Mouse (Mus musculus): ENCODE measurements around the gene Scg3.
"Not testable (repeated sequence)": the region's sequence is repeated elsewhere in the genome, so short reads cannot be mapped to it uniquely, and the experiment has no call there.

Scg3 gene

GRCm38 (mm10) chr9:75625556-75626307, 58.1 kb downstream of the Scg3 start, which contains the start of gene Lysmd2:
TSS of gene Lysmd2 (plus strand) at chr9:75625741.
- DNase-seq (ENCODE audit: low read depth, low spot score) = no peak

- DNase-seq (ENCODE audit: low read depth, low spot score) = no peak
Observed at GRCm38 (mm10) chr9:75624983-75625555, 58.8 kb downstream of the Scg3 start.

GRCm38 (mm10) chr9:75621428-75621827, 62.4 kb downstream of the Scg3 start:
- DNase-seq (ENCODE audit: low read depth, low spot score) = no peak

GRCm38 (mm10) chr9:75619761-75620160, 64.1 kb downstream of the Scg3 start:
- DNase-seq (ENCODE audit: low read depth, low spot score) = not testable (repeated sequence)

GRCm38 (mm10) chr9:75618836-75619400, 64.9 kb downstream of the Scg3 start:
- DNase-seq (ENCODE audit: low read depth, low spot score) = no peak

- DNase-seq (ENCODE audit: low read depth, low spot score) = no peak
Observed at GRCm38 (mm10) chr9:75616560-75616959, 67.3 kb downstream of the Scg3 start.

- DNase-seq (ENCODE audit: low read depth, low spot score) = no peak
Observed at GRCm38 (mm10) chr9:75610571-75611493, 73.0 kb downstream of the Scg3 start, which contains the start of gene Tmod2. TSS of gene Tmod2 (minus strand) at chr9:75611325.

GRCm38 (mm10) chr9:75609965-75610364, 73.9 kb downstream of the Scg3 start:
- DNase-seq (ENCODE audit: low read depth, low spot score) = no peak

- no peak for DNase-seq (ENCODE audit: low read depth, low spot score)
Observed at GRCm38 (mm10) chr9:75609505-75609904, 74.4 kb downstream of the Scg3 start.

- DNase-seq (ENCODE audit: low read depth, low spot score) = no peak
Observed at GRCm38 (mm10) chr9:75607496-75607895, 76.4 kb downstream of the Scg3 start.

GRCm38 (mm10) chr9:75601510-75601909, 82.3 kb downstream of the Scg3 start:
- no peak for DNase-seq (ENCODE audit: low read depth, low spot score)

- no peak for DNase-seq (ENCODE audit: low read depth, low spot score)
Observed at GRCm38 (mm10) chr9:75600166-75600934, 83.5 kb downstream of the Scg3 start.

- no peak for DNase-seq (ENCODE audit: low read depth, low spot score)
Observed at GRCm38 (mm10) chr9:75599191-75599841, 84.5 kb downstream of the Scg3 start.

GRCm38 (mm10) chr9:75597596-75597995, 86.3 kb downstream of the Scg3 start:
- no peak for DNase-seq (ENCODE audit: low read depth, low spot score)

- DNase-seq (ENCODE audit: low read depth, low spot score) = no peak
Observed at GRCm38 (mm10) chr9:75597036-75597435, 86.8 kb downstream of the Scg3 start.

- no peak for DNase-seq (ENCODE audit: low read depth, low spot score)
Observed at GRCm38 (mm10) chr9:75593481-75593880, 90.4 kb downstream of the Scg3 start.

Data from c-Kit-negative CD71-positive TER-119-positive erythroid progenitor cells, embryonic 14.5 days (primary cell).